Mouse (Mus musculus) CD4-positive, CD25-positive, alpha-beta regulatory T cell, adult 2 months (primary cell): ENCODE measurements at regions not wholly inside any gene's neighbourhood (a gene's known extent, or its start where the extent isn't known, plus 50 kb on each side); places are given as distances from the start of the nearest gene placed in this dataset.
"Not testable (repeated sequence)": the region's sequence is repeated elsewhere in the genome, so short reads cannot be mapped to it uniquely, and the experiment has no call there.

ENCODE experiments used
- DNase-seq: peaks from one replicate; pipeline ENCODE4 v3.0.0-alpha.2; 2012; ENCODE audit warnings: low read depth, low spot score

GRCm38 (mm10) chr2:51682177-51682576 lies 54.9 kb downstream of the Tas2r134 start:
- no peak for DNase-seq

DNA sequence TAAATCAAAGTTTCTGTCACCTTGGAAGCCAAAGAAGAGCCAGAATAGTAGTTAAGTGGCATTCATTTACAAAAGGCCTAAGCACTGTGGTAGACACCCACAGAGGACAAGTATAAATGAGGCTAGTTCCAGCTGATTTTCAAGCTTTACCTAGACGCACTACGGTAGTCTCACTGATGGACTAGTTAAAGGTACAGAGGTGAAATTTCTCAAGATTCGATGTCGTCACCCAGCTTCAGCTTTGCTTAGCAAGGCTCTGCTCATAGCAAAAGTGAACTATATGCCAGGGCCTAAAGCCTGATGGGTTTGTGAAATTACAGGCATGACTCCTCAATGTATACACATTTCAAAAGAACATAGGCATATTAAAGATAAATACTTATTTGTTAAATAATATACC lies 55.4 kb downstream of the Tas2r134 start:
- no peak for DNase-seq

DNA sequence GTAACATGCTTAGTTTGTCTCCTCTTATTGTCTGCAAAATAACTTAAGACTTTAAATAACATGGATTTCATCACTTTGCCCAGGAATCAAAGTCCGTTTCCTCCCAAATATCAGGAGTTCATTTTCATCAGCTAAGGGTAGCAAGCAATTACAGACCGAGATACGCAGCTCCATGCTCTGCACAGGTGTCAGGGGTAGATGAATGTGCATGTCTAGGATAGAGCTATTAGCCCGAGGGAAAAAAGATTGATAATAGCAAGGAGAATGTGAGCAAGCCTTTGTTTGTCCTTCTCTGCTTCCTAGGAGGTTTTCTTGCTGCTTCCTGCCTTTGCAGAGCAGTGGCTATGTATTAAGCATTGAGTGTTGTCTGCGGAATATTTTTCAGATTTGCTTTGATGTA lies 77.8 kb downstream of the Tas2r134 start:
- DNase-seq = no peak

- DNase-seq = no peak
Measured at GRCm38 (mm10) chr2:51708701-51709100, 81.4 kb downstream of the Tas2r134 start.

DNA sequence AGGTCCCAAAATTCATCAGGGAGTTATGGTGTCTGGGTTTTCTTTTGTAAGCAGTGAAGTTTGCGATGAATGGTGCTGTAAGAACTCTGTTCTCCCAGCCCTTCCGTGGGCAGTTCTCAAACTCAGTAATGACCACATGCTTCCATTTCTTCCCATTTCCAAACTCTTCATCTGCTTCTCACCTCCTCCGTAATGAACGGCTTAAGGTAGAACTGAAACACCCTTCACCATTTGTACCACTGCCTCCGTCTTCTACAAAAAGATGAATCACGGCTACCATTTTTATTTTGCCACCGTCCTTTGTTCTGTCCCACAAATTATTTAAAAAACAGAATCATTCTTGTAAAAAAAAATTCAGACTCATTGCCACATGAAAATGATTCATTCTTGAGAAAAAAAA lies 85.3 kb downstream of the Tas2r134 start:
- DNase-seq = no peak

- DNase-seq = no peak
Measured at GRCm38 (mm10) chr2:51730805-51731204, 103.5 kb downstream of the Tas2r134 start.

- DNase-seq = no peak
Measured at GRCm38 (mm10) chr2:51731703-51732102, 104.4 kb downstream of the Tas2r134 start.

DNA sequence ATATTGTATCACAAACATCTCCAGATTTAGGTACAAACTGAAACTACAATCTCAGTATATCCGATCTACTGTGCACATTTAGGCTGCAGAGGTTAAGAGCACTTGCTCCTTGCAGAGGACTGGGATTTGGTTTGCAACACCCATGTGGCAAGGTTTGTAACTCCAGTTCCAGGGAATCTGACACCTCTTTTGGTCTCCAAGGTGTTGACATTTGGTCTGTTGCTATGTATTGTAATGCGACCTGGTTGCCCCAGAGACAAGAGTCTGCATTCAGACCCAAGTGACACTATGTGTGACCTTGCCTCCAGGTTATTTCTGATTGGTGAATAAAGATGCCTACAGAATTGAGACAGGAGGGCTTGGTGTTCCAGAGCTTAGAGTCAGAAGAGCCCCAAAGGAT lies 105.0 kb downstream of the Tas2r134 start:
- DNase-seq = no peak

- no peak for DNase-seq
Measured at GRCm38 (mm10) chr2:51733218-51733617, 105.9 kb downstream of the Tas2r134 start.

DNA sequence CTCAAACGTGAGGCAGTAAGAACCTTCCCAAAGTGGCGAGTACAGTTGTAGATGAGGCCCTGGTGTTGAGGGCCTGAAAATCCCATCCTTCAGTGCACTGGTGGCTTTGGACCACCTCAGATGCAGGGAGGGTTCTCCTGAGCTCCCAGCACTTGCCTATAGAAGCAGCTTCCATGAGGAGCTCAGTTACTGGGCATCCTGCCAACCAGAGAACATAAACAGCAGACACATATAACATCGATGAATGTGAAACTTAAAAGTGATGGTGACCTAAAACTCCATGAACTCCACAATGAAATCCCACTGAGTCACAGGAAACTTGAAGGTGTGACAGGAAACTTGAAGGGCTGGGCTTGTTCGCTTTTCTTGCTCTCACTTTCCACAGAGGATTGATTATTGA lies 109.1 kb downstream of the Tas2r134 start:
- DNase-seq = no peak

DNA sequence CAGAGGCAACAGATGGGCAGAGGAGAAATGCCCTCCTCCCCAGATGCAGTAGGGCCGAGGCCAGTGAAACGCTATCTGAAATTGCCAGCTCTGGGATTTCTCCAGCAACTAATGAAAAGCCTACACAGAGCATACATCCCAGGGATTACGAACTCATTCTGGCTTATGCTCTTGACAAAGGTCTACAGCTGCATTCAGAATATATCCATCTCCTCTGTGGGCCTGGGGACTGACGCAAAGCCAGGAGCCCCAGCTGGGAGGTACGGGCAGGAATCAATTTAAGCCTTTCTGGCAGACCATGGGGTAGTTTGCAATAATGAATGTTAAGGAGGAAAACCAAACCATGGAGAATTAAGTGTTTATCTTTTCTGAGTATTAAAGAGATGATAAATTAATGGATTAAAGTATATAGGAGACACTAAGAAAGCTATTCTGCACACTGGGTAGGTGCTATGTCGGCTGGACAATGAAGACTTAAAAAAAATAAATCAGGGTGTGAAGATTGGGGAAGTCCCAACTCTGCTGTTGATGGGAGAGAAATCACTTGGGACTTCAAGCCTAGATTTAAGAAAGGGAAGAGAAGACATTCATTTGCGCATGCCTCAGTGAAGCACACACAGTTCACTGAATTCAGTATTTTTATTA lies 120.5 kb downstream of the Tas2r134 start:
- DNase-seq = no peak

DNA sequence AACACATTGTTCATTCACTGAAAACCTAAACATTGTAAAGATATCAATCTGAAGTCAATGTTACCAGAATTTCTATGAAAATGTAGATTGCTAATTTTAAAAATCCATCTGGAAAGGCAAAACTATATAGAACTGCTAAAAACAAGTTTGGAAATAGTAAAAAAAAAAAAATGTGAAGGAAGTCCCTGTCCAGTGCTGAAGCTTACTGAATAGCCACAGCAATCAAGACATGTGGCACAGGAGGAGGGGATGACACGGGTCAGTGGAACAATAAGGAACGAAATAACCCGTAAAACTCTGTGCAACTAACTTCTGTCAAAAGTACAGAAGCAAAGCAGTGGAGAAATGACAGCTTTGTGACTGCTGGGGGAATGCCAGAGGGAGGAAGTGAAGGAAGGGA lies 121.9 kb downstream of the Tas2r134 start:
- no peak for DNase-seq

DNA sequence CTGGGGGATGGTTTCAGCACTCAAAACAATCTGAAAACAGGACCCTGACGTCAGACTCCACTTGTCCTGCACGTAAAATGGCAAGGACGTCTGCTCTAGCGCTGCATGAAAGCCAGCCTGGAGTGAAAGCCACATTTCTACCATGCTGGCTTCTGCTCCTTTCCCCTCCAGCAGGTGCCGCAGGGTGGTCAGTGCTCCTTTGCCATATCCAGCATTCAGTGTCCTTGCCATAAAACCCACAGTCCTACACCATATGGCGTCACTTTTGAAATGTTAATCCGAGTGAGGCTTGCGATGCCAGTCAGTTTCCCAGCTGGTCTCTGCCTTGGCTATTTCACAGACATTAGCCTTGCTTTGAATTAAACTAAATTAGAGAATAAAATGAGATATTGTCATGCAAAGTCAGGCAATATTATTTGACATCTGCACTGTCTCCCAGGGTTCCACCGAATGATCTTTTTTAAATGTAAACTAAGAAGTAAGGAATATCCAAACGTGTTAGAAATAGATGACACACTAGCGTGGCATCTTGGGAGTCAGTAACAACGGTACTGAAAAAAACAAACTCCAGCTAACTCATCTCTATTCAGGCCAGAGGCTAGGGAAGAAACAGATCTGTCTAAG lies 125.7 kb downstream of the Tas2r134 start:
- DNase-seq = no peak

GRCm38 (mm10) chr2:51753565-51754031 lies 126.3 kb downstream of the Tas2r134 start:
- no peak for DNase-seq

DNA sequence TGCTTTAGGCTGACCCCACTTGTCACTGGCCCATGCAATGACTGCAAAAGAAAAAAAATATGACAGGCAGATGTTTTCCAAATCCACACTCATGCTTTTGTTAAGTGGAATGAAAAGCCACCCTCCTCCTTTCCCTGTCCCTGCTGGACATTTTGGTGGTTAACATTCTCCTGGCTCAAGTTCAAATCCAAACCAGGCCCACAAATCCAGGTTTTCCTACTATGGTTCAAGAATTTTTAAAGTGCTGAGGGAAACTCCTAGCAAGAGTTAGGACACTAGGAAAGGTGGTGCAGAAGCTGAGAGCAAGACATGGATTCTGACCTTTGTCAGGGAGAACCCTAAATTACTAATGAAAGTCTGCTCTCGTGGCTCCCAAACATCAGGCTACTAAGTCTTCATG lies 130.1 kb downstream of the Tas2r134 start:
- no peak for DNase-seq

DNA sequence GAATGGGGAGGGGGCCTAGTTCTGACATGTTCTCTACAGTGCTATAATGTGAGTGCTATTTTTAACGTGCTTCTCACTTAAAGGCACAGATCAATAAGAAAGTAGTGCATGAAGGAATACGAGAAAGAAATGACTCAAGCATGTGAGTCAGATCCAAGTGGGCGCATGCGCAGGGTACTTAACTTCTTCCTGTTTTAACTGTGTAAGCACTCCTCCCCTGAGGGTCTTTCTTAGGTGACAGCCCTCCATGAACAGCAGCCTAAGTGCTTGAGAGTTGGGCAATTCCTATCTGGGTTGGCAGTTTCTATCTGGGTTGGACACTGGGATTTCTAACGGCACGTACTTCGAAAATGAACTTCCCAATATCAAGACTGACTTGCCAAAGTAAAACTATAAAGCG lies 130.8 kb downstream of the Tas2r134 start:
- no peak for DNase-seq

GRCm38 (mm10) chr2:51762866-51763265 lies 135.6 kb downstream of the Tas2r134 start:
- no peak for DNase-seq

- no peak for DNase-seq
Measured at GRCm38 (mm10) chr2:51767507-51768135, 140.3 kb downstream of the Tas2r134 start.

GRCm38 (mm10) chr2:51768298-51769271 lies 141.3 kb downstream of the Tas2r134 start:
- no peak for DNase-seq

- DNase-seq = no peak
Measured at GRCm38 (mm10) chr2:51785169-51785568, 149.8 kb downstream of the Rbm43 start.

GRCm38 (mm10) chr2:51788896-51789295 lies 146.1 kb downstream of the Rbm43 start:
- DNase-seq = no peak

- DNase-seq = not testable (repeated sequence)
Measured at GRCm38 (mm10) chr2:51793291-51793690, 141.7 kb downstream of the Rbm43 start.
